Mouse (Mus musculus) kidney, adult 9 months (tissue): Measurements from ENCODE around the gene Ndufs2.
A peak's percentile ranks its signal among the peaks of the same experiment; 100 is the strongest.

ENCODE experiments used
- DNase-seq: peaks from one replicate; pipeline ENCODE4 v3.0.0; 2022

The Ndufs2 gene

GRCm38 (mm10) chr1:171226780-171227179 lies 24.4 kb downstream of the Ndufs2 start:
- DNase-seq: no peak

GRCm38 (mm10) chr1:171224857-171225256 lies 26.3 kb downstream of the Ndufs2 start, which contains the start of gene Apoa2:
Gene Apoa2 (plus strand): TSS chr1:171225054.
- peak; percentile 6 for DNase-seq

GRCm38 (mm10) chr1:171223796-171224195 lies 27.4 kb downstream of the Ndufs2 start:
- DNase-seq: peak; percentile 66

GRCm38 (mm10) chr1:171223168-171223567 lies 28.0 kb downstream of the Ndufs2 start:
- peak; percentile 34 for DNase-seq

DNA sequence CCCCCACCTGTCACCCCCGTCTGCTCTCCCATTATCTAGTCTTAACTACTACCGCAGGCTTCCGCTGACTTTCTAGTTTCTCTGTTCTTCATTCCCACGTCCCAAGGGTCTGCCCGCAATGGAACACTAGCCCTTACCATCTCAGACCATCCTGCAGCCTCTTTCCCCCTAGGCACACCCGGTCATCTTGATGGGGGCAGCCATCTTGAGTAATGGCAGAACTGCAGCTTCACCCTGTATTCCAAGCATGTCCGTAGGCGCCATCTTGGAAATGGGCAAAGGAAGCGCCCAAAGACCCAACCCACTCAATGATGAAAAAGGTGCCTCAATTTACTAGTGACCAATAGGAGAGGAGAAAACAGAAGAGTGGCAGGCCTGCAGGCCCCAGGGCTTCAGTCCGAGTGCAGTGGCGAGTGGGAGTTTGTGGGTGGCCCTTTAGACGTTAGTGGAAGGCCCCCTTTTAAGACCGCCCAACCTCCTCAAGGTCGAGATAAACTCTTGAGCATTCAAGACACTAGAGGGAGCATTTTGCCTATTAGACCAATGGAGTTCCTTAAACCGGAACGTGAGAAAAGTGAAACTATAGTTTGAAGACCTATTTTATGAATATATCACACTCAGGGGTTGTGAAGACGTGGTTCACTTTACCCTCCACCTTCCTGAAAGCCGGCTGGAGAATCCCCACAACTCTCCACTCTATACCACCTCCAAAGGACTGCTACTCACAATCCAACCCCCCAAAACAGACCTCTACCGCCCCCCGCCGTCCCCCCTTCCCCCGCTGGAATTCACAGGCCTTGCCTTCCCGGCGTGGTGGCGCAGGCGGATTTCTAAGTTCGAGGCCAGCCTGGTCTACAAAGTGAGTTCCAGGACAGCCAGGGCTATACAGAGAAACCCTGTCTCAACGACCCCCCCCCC lies 28.7 kb downstream of the Ndufs2 start, which contains the start of gene Tomm40l:
TSS of gene Tomm40l (minus strand) at position 277 of the 918 bp plus-strand sequence.
- DNase-seq: peak; percentile 99

DNA sequence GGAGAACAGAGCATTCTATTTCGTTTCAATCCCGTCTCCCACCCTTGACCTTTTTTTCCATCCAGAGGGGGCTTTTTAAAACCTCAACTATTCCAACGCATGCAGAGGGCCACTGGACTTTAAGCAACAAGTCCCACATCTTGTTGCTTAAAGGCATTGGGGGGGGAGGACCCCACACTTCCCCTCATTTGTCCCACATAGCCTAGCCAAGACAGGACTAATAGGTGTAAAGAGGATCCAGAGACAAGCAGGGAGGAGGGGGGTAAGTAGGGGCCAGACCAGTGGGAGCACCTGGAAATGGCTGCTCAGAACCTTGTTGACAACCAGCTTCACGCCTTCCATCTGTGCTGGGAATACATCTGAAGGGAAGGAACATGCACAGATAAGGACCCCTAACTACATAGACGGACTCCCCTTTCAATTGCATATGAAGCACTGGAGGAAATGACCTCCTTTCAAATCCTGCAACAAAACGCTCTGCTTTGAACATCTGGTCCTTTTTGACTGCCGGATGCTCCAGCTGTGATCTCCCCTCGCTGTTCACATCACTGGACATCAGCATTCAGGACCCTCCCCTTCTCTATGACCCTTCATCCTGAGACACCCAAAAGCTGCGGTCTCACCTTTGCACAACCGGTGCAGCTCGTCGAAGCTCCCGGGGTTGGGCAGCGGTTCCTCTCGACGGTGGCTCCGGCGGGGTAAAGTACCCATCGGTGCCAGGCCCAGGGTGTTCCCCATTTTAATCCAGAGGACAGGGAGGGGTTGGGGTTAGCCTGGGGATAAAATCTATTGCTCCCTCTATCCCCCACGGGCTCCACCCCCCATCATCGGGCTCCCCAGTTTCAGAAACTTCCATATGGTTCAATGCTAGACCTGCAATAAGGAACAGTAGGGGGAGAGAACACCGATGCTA lies 29.7 kb downstream of the Ndufs2 start:
- DNase-seq: peak; percentile 38

DNA sequence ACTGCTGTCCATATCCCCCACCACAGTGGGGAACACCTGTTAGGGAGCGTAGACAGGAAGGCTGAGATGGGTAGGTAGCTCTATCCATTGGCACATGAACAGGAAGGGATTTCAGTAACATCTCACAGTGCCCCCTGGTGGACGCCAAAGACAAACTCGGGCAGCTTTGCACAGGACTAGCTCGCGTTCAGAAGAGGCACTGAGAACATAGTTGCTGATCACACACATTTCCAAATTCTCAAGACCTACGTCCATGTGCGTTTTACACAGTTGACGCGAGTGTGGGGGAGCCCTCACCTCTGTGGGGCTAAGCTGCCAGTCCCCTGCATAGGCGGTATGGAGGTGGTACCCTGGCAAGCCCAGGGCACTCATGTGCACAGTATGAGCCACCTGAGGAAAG lies 30.3 kb downstream of the Ndufs2 start:
- peak; percentile 89 for DNase-seq

GRCm38 (mm10) chr1:171216241-171216955 lies 34.8 kb downstream of the Ndufs2 start:
- no peak for DNase-seq

- no peak for DNase-seq
These were observed 37.2 kb downstream of the Ndufs2 start, which contains the start of gene Nr1i3 for GRCm38 (mm10) chr1:171213801-171214496. Gene Nr1i3 (plus strand): TSS chr1:171213970.

- no peak for DNase-seq
These were observed 38.3 kb downstream of the Ndufs2 start for GRCm38 (mm10) chr1:171212854-171213253.

DNA sequence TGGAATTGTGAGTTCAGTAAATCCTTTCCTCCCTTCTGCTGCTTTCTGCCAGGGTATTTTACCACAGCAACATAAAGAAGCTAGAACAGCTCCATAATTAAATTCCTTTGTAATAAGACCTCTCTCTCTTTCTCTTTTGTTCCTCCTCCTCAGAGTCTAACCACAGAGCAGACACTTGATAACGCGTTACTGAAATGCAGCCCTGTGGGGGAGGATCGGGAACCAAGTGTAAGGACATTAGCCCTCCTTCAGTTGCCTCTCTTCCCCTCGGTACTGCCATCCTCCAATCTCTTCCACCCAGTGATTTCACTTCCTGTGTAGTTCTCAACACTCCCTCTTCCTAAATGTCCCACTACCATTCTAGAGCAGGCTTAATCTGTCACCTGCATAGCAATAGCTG lies 41.8 kb downstream of the Ndufs2 start:
- DNase-seq: no peak

DNA sequence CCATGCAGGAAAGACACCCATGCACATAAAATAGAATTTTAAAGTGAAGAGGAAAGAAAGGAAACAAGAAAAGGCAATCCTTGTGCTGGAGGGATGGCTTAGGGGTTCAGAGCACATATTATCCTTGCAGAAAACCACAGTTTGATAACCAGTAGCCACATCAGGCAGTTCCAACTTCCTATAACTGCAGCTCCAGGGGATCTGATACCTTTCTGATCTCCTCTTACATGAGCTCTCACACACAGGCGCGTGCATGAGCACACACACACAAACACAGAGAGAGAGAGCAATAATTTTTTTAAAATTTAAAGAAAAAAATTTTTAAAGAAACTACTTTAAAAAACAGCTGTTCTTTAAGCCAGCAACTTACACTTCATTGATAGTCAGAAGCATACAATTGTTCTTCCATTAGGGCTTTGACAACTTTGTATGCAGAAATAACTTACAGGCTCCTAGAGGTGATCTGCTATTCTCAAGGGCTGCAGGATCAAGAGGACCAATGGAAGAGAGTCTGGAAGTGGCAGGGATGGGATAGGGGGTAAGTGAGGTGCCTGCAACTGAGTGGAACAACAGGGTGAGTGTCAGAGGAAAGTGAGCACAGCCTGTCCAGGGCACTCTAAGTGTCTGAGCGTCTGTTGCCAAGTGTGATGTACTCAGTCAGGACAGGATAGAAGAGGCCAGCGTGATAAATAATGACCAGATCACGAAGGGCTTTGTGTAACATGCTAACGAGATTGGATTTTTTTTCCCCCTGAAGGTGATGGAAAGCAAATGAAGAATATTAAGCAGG lies 45.3 kb downstream of the Ndufs2 start:
- DNase-seq: no peak

DNA sequence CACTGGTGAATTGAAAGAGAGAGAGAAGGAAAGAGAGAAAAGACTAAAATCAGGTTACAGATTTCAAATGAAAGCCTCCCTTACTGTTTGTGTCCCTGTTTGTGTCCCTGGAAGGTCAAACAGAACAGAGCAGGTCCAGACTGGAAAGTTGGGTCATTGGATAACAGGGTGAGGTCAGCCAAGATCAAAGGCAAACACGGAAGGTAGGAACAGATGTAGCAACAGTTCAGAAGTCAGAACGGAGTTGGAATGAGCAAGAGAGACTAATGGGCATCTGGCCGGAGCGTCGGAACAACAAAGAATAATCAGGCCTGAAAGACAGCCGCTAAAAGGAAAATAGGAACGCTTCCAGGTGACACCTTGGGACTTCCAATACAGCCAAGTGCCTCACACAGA lies 46.9 kb downstream of the Ndufs2 start:
- DNase-seq: peak; percentile 53

DNA sequence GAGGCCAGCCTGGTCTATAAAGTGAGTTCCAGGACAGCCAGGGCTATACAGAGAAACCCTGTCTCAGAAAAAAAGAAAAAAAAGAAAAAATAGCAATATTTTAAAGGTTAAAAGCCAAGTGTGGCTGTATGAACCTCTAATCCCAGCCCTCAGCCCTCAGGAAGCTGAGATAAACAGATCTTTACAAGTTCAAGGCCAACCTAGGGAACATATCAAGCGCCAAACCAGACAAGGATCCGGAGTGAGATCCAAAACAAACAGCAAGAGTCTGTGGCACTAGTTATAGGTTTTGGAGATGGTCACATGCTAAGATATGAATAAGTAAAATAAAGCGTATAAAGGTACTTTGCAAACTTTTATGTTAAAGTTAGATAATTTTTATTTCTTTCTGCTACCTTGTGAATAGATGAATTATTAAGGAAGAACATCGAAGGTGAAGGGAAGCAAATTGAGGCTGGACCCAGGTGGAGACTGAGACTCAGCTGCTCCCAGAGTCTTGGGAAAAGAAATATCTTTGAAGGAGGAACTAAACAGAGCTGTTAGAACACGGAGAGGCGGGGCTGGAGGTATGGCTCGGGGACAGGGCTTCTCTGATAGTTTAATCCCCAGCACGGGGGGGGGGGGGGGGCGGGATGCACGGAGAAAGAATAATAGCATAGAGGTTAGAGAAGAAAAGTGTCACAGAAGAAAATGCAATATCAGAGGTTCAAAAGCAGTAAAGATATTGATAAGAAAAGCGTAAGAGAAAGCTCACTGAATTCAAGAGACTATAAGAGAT lies 47.5 kb downstream of the Ndufs2 start:
- no peak for DNase-seq

GRCm38 (mm10) chr1:171200769-171201168 lies 50.4 kb downstream of the Ndufs2 start:
- no peak for DNase-seq

- no peak for DNase-seq
These were observed 51.7 kb downstream of the Ndufs2 start for GRCm38 (mm10) chr1:171199532-171199931.

GRCm38 (mm10) chr1:171195887-171196397 lies 55.2 kb downstream of the Ndufs2 start, which contains the start of gene Pcp4l1:
Gene Pcp4l1 (minus strand): TSS chr1:171196268.
- peak; percentile 50 for DNase-seq

GRCm38 (mm10) chr1:171195046-171195822 lies 56.0 kb downstream of the Ndufs2 start:
- no peak for DNase-seq
